Mouse (Mus musculus) left cerebral cortex, postnatal 10 days (tissue): Measurements from ENCODE around the gene Kri1. TPM values are rescaled to one million over a fixed set of nuclear protein-coding genes. Genes with fewer than 3 reads are reported as not detected.
"Not testable (repeated sequence)": the region's sequence is repeated elsewhere in the genome, so short reads cannot be mapped to it uniquely, and the experiment has no call there.

Experiments
- DNase-seq, 2 experiments: peaks; one replicate each; pipeline ENCODE4 v3.0.0; 2021 to 2022; ENCODE audit warnings: low spot score in 2 of 2, mixed read lengths in 1 of 2; ENCODE audit errors: extremely low spot score in 1 of 2
- intact Hi-C: fragments of 180-260 bp; cut with DNase I; formaldehyde crosslinking; loops from one replicate; pipeline ENCODE4 v1.15.1; 2025
- total RNA-seq, 2 experiments: library from RNA; stranded (reverse); gene quantifications; 2 replicates each; pipeline ENCODE4 v1.2.3; 2021

Kri1 gene
- total RNA-seq, 2 experiments from 2014 or later, result 34.4 to 39.4 TPM

- no peak for DNase-seq
- intact Hi-C loops, result no loop called here
Measured at GRCm38 (mm10) chr9:21277776-21278175, 10.0 kb downstream of the Kri1 start.

- DNase-seq, result no peak
- intact Hi-C loops, result no loop called here
Measured at GRCm38 (mm10) chr9:21276307-21276706, 11.5 kb downstream of the Kri1 start.

GRCm38 (mm10) chr9:21275727-21276126, 12.0 kb downstream of the Kri1 start:
- intact Hi-C loops, result no loop called here
- no peak for DNase-seq

- intact Hi-C loops, result no loop called here
- DNase-seq, result no peak
Measured at GRCm38 (mm10) chr9:21275013-21275710, 12.6 kb downstream of the Kri1 start.

- no peak for DNase-seq
Measured at GRCm38 (mm10) chr9:21274336-21274735, 13.4 kb downstream of the Kri1 start.

GRCm38 (mm10) chr9:21273520-21274228, 14.1 kb downstream of the Kri1 start:
- no peak for DNase-seq
- intact Hi-C loops, result no loop called here

More at GRCm38 (mm10) chr9:21274336-21274735, 13.4 kb downstream of the Kri1 start:
- intact Hi-C loops, result no loop called here

GRCm38 (mm10) chr9:21273094-21273493, 14.7 kb downstream of the Kri1 start:
- intact Hi-C loops, result no loop called here
- DNase-seq, result no peak

- no peak for DNase-seq
- intact Hi-C loops, result no loop called here
Measured at GRCm38 (mm10) chr9:21272391-21272790, 15.4 kb downstream of the Kri1 start.

- DNase-seq, intact Hi-C loops: not testable (repeated sequence)
Measured at GRCm38 (mm10) chr9:21269590-21269989, 18.2 kb downstream of the Kri1 start.

- intact Hi-C loops, result no loop called here
- DNase-seq, result no peak
Measured at GRCm38 (mm10) chr9:21268305-21268704, 19.5 kb downstream of the Kri1 start.

- intact Hi-C loops, result no loop called here
Measured at GRCm38 (mm10) chr9:21266889-21267288, 20.9 kb downstream of the Kri1 start.

GRCm38 (mm10) chr9:21265611-21266010, 22.2 kb downstream of the Kri1 start:
- DNase-seq, result peak in 1 of 2 experiments; percentile 51
- intact Hi-C loops, result no loop called here

More at GRCm38 (mm10) chr9:21266889-21267288, 20.9 kb downstream of the Kri1 start:
- no peak for DNase-seq

GRCm38 (mm10) chr9:21265000-21265561, 22.7 kb downstream of the Kri1 start, which contains the start of gene Atg4d:
TSS of gene Atg4d (plus strand) at chr9:21265293.
- peak; percentile 95 to 99 for DNase-seq
- intact Hi-C loops, result no loop called here

- DNase-seq, result no peak
- intact Hi-C loops, result no loop called here
Measured at GRCm38 (mm10) chr9:21264272-21264999, 23.3 kb downstream of the Kri1 start.

- intact Hi-C loops, result no loop called here
- no peak for DNase-seq
Measured at GRCm38 (mm10) chr9:21261831-21262230, 25.9 kb downstream of the Kri1 start.

- intact Hi-C loops, result no loop called here
- DNase-seq, result no peak
Measured at GRCm38 (mm10) chr9:21260491-21261040, 27.2 kb downstream of the Kri1 start.

GRCm38 (mm10) chr9:21256349-21256748, 31.4 kb downstream of the Kri1 start:
- DNase-seq, intact Hi-C loops: not testable (repeated sequence)

GRCm38 (mm10) chr9:21254690-21255089, 33.1 kb downstream of the Kri1 start:
- intact Hi-C loops, result no loop called here
- no peak for DNase-seq
